Comparison of ENCODE assay signal across 7 mouse cellular contexts in genomic region chr17:71617033-71617362, GRCm38 (mm10). TPM values are rescaled to one million over a fixed set of nuclear protein-coding genes. Genes with fewer than 3 reads are reported as not detected.
DNase-seq lines count a peak whose midpoint lies in the region; ATAC-seq lines count a peak whose summit lies in the region.

No protein-coding gene starts in this region.

- peaks cover 14% of the 10 kb centered on the region for H3K4me1 ChIP-seq in neural tube, embryonic 11.5 days (ENCODE audit: control insufficient read depth, insufficient read depth, low read length)
- peaks cover 28% of the 10 kb centered on the region for H3K4me1 ChIP-seq in embryonic facial prominence, embryonic 10.5 days
- H3K4me1 ChIP-seq in intestine, embryonic 14.5 days (replicated peaks; ENCODE audit: control insufficient read depth, insufficient read depth, low read length) = peaks cover 15% of the 10 kb centered on the region
- peaks cover 18% of the 10 kb centered on the region for H3K4me1 ChIP-seq in neural tube, embryonic 12.5 days

- H3K9ac ChIP-seq in neural tube, embryonic 11.5 days (ENCODE audit: low read length) = peak overlapping the region; percentile 91
- peak overlapping the region; percentile 90 for H3K9ac ChIP-seq in intestine, embryonic 14.5 days (ENCODE audit: low read length)
- peak overlapping the region; percentile 86 for H3K9ac ChIP-seq in neural tube, embryonic 12.5 days

- no peak for ATAC-seq in neural tube, embryonic 11.5 days (ENCODE audit: insufficient read depth, low FRiP score, low TSS enrichment)
- no peak for ATAC-seq in intestine, embryonic 14.5 days (replicated peaks; ENCODE audit: low FRiP score, low TSS enrichment, low read depth)
- no peak for ATAC-seq in neural tube, embryonic 12.5 days (ENCODE audit: low FRiP score, low read depth)

- WGBS in neural tube, embryonic 11.5 days = under 1% methylated on average over 10 of the region's 10 CpGs
- under 1% methylated on average over 10 of the region's 10 CpGs for WGBS in embryonic facial prominence, embryonic 10.5 days
- 0% methylated on average over 10 of the region's 10 CpGs for WGBS in intestine, embryonic 14.5 days
- under 1% methylated on average over 10 of the region's 10 CpGs for WGBS in neural tube, embryonic 12.5 days

- H3K4me3 ChIP-seq in neural tube, embryonic 11.5 days (ENCODE audit: low read depth, low read length) = peak overlapping the region; percentile 96
- peak overlapping the region; percentile 99 for H3K4me3 ChIP-seq in embryonic facial prominence, embryonic 10.5 days
- H3K4me3 ChIP-seq in intestine, embryonic 14.5 days (ENCODE audit: low read depth, low read length) = peak overlapping the region; percentile 100
- H3K4me3 ChIP-seq in neural tube, embryonic 12.5 days = peak overlapping the region; percentile 99

- H3K4me2 ChIP-seq in neural tube, embryonic 11.5 days (ENCODE audit: low read depth) = peak overlapping the region; percentile 60
- H3K4me2 ChIP-seq in intestine, embryonic 14.5 days (ENCODE audit: low read length) = peak overlapping the region; percentile 69
- peak overlapping the region; percentile 84 for H3K4me2 ChIP-seq in neural tube, embryonic 12.5 days (replicated peaks)

- no peak overlapping the region for H3K27ac ChIP-seq in neural tube, embryonic 11.5 days (ENCODE audit: low read depth, low read length)
- H3K27ac ChIP-seq in embryonic facial prominence, embryonic 10.5 days (replicated peaks) = peak overlapping the region; percentile 93
- H3K27ac ChIP-seq in intestine, embryonic 14.5 days (ENCODE audit: low read depth) = peak overlapping the region; percentile 62; the same call in 1 of the 2 replicates
- H3K27ac ChIP-seq in neural tube, embryonic 12.5 days = no peak overlapping the region

- no peaks in the 10 kb centered on the region for H3K36me3 ChIP-seq in neural tube, embryonic 11.5 days (ENCODE audit: control insufficient read depth, insufficient read depth, low read length)
- H3K36me3 ChIP-seq in embryonic facial prominence, embryonic 10.5 days (replicated peaks) = peaks cover 28% of the 10 kb centered on the region
- H3K36me3 ChIP-seq in intestine, embryonic 14.5 days (ENCODE audit: control insufficient read depth, insufficient read depth, low read length) = peaks cover 10% of the 10 kb centered on the region; the same call in 1 of the 2 replicates
- H3K36me3 ChIP-seq in neural tube, embryonic 12.5 days = no peaks in the 10 kb centered on the region

- no peak for DNase-seq in neural tube, embryonic 11.5 days (ENCODE audit: low spot score)
- no peak for DNase-seq in neural tube, embryonic 10.5 days (ENCODE audit: extremely low spot score, low spot score)
- DNase-seq in embryonic facial prominence, embryonic 10.5 days (ENCODE audit: low spot score) = no peak
- no peak for DNase-seq in intestine, embryonic 14.5 days (ENCODE audit: low spot score)
- DNase-seq in urinary bladder, postnatal 4 days (ENCODE audit: low spot score in 2 of 2) = no peak
- no peak for DNase-seq in layer of hippocampus, postnatal 10 days (ENCODE audit: low spot score in 2 of 2)

- H3K27me3 ChIP-seq in neural tube, embryonic 11.5 days (ENCODE audit: control insufficient read depth, insufficient read depth, low read length) = no peaks in the 10 kb centered on the region
- H3K27me3 ChIP-seq in embryonic facial prominence, embryonic 10.5 days (replicated peaks; ENCODE audit: low read depth, poor library complexity, severe bottlenecking) = no peaks in the 10 kb centered on the region
- no peaks in the 10 kb centered on the region for H3K27me3 ChIP-seq in intestine, embryonic 14.5 days (replicated peaks; ENCODE audit: control insufficient read depth, insufficient read depth, low read length)
- H3K27me3 ChIP-seq in neural tube, embryonic 12.5 days (replicated peaks) = no peaks in the 10 kb centered on the region

- H3K9me3 ChIP-seq in neural tube, embryonic 11.5 days (ENCODE audit: control insufficient read depth, low read length) = no peaks in the 10 kb centered on the region
- H3K9me3 ChIP-seq in embryonic facial prominence, embryonic 10.5 days = no peaks in the 10 kb centered on the region
- H3K9me3 ChIP-seq in intestine, embryonic 14.5 days (ENCODE audit: control insufficient read depth, low read length) = no peaks in the 10 kb centered on the region
- no peaks in the 10 kb centered on the region for H3K9me3 ChIP-seq in neural tube, embryonic 12.5 days

RNA-seq across cellular contexts. Expression of gene Wdr43, which starts 1.3 kb away (rescaled TPM):
- 89.9 and 91.9 TPM in 2 replicates for polyA plus RNA-seq in neural tube, embryonic 11.5 days (2014; fragmentation: Nextera tagmentation; extraction: Ambion mirVana)
- 111 and 117 TPM in 2 replicates for polyA plus RNA-seq in embryonic facial prominence, embryonic 10.5 days (2016; fragmentation: Nextera tagmentation; extraction: Ambion mirVana)
- 104 and 110 TPM in 2 replicates for polyA plus RNA-seq in intestine, embryonic 14.5 days (2014; fragmentation: Nextera tagmentation; extraction: Ambion mirVana)
- 65.4 and 72.5 TPM in 2 replicates for polyA plus RNA-seq in neural tube, embryonic 12.5 days (2016; fragmentation: Nextera tagmentation; extraction: Ambion mirVana)
- total RNA-seq in layer of hippocampus, postnatal 10 days (2021) = 10 to 100 TPM; 33.3 to 35.9 TPM

RNA-seq across cellular contexts. Expression of gene Togaram2, which starts 56.1 kb away (rescaled TPM):
- polyA plus RNA-seq in neural tube, embryonic 11.5 days (2014; fragmentation: Nextera tagmentation; extraction: Ambion mirVana) = not detected in 2 replicates
- polyA plus RNA-seq in embryonic facial prominence, embryonic 10.5 days (2016; fragmentation: Nextera tagmentation; extraction: Ambion mirVana) = 0.05 TPM in 1 of 2 replicates, not detected in the other
- polyA plus RNA-seq in intestine, embryonic 14.5 days (2014; fragmentation: Nextera tagmentation; extraction: Ambion mirVana) = 0.24 and 0.38 TPM in 2 replicates
- polyA plus RNA-seq in neural tube, embryonic 12.5 days (2016; fragmentation: Nextera tagmentation; extraction: Ambion mirVana) = 0.25 and 0.28 TPM in 2 replicates
- 1 to 10 TPM; 1.6 to 2.4 TPM for total RNA-seq in layer of hippocampus, postnatal 10 days (2021)

Comparison
In these comparisons a context has a peak if more than half of its experiments do, and no peak if none do; other contexts are left out.
1. H3K27ac ChIP-seq: peak in embryonic facial prominence, embryonic 10.5 days (single experiment) and intestine, embryonic 14.5 days (single experiment); none in neural tube, embryonic 11.5 days (single experiment) and neural tube, embryonic 12.5 days (single experiment).
2. Peak in every context shown above with its lines, with median percentiles within 50 percentile points of each other: H3K4me2 ChIP-seq, H3K4me3 ChIP-seq and H3K9ac ChIP-seq.